In genomic region chr9:23136511-23136910, GRCm38 (mm10) we compare ENCODE assay signal across 16 mouse cellular contexts.
"Had no signal": no experiment of that assay in that cellular context is flagged by ENCODE, and none has a peak within 500 bp of the region (broad histone marks: within the 10 kb centered on the region; RNA-seq: fewer than 3 reads in every experiment).

No protein-coding gene starts in this region.

- ATAC-seq: midbrain, embryonic 13.5 days; midbrain, embryonic 16.5 days had no signal

- H3K27me3 ChIP-seq: liver, embryonic 13.5 days; midbrain, embryonic 13.5 days had no signal

- H3K4me3 ChIP-seq: left cerebral cortex, adult 2 months; liver, embryonic 13.5 days; midbrain, embryonic 10.5 days; midbrain, embryonic 13.5 days; myocyte had no signal

- H3K9me3 ChIP-seq: liver, embryonic 13.5 days; midbrain, embryonic 10.5 days; midbrain, embryonic 13.5 days had no signal

- DNase-seq: kidney, postnatal 25 days; layer of hippocampus, postnatal 36 days; liver, embryonic 13.5 days; lung, adult 2 months; lung, postnatal 14 days; lung, postnatal 4 days; right cerebral cortex, adult 18-20 months; right cerebral cortex, postnatal 14 days; right cerebral cortex, postnatal 4 days; thymus, adult 18-20 months; thymus, postnatal 36 days had no signal

- H3K4me1 ChIP-seq: liver, embryonic 13.5 days had no signal

- H3K36me3 ChIP-seq: liver, embryonic 13.5 days; midbrain, embryonic 10.5 days; midbrain, embryonic 13.5 days had no signal
